Mouse (Mus musculus): Measurements from ENCODE around the gene Tusc2. TPM values are rescaled to one million over a fixed set of nuclear protein-coding genes. Genes with fewer than 3 reads are reported as not detected.
A peak's percentile ranks its signal among the peaks of the same experiment; 100 is the strongest.

Tusc2 gene
- 90.1 and 95.0 TPM in 2 replicates for polyA plus RNA-seq (2016; fragmentation: Nextera tagmentation; extraction: Ambion mirVana)

DNA sequence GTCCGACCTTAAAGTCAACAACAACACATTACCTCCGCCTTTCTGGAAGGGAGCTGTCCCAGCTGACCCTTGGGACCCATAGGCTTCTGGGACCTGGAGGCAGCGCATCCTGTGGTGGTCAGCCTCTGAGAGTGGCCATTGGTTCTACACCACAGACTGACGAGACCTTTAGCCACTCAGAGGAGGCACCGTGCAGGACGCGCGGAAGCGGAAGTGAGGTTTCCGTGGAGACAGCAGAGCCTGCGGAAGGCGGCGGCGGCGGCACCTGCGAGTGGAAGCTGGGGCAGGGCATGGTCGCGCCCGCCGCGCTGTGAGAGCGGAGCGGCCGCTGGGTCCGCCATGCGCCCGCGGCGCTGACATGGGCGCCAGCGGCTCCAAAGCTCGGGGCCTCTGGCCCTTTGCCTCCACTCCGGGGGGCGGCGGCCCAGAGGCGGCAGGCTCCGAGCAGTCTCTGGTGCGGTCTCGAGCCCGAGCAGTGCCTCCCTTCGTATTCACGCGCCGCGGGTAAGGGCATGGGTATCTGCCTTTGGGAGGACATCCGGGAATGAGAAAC, at the start of gene Tusc2:
TSS of gene Tusc2 (plus strand) at position 227 of the 553 bp plus-strand sequence.
- peak within 1 kb of the TSS; percentile 81 for H3K4me2 ChIP-seq (replicated peaks)
- under 1% methylated on average over 39 of the region's 46 CpGs for WGBS
- peaks cover 29% of the 10 kb centered on the region for H3K4me1 ChIP-seq
- peak within 1 kb of the TSS; percentile 88 for H3K4me3 ChIP-seq
- no peaks in the 10 kb centered on the region for H3K9me3 ChIP-seq
- H3K27me3 ChIP-seq: no peaks in the 10 kb centered on the region
- peaks cover 58% of the 10 kb centered on the region for H3K36me3 ChIP-seq
- H3K9ac ChIP-seq (replicated peaks): peak within 1 kb of the TSS; percentile 88
- H3K27ac ChIP-seq (replicated peaks): peak within 1 kb of the TSS; percentile 63
- ATAC-seq (ENCODE audit: low FRiP score, low read depth): peak; percentile 96

DNA sequence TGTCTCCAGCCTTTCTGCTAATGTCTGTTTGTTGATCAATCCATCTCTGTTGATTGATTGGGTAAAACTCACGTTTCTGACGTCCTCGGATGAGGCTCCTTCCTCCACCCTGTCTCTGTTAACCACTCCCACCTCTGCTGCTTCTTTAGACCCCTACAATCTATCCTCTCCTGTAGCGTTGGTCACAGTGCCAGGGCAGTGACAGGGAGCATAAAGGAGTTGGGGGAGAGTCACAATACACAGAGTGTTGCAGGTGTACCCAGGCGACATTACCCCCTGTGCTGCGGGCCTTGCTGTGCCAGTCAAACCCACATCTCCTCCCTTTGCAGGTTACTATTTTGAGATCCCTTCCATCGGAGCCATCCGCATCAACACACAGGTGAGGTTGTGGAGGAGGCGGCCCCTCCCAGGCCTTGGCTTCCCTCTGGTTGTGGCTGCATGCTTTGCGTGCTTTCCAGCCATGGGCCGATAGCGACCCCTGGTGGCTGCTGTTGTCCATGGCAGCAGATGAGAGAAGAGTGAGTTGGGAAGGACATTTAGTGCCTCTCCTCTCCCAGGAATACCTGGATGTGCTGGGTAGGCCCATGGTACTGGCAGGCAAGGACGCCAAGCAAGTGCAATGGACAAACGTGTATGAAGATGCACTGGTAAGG, 48.6 kb upstream of the Tusc2 start:
- H3K27ac ChIP-seq (replicated peaks): peak overlapping the region; percentile 11; the same call in 1 of the 2 replicates

DNA sequence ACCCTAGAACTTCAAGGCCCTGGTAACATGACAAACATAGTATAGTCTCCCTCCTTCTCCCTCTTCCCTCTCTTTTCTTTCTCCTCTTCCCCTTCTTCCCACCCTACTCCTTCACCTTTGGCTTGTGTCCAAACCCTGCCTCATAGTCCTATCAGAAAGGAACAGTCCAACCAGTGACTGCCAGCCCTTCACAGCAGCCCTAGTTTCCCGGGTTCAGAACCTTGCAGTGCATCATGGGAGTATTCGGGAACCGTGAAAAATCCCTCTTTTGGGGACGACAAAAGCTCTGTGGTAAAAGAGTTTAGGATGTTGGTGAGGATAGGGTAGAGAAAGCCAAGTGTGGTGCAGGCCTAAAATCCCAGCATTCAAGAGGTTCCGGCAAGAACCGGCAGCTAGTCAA, 42.7 kb upstream of the Tusc2 start:
- no peaks in the 10 kb centered on the region for H3K9me3 ChIP-seq
- WGBS: 39% methylated on average over 6 of the region's 6 CpGs
- peaks cover 24% of the 10 kb centered on the region for H3K4me1 ChIP-seq
- ATAC-seq (ENCODE audit: low FRiP score, low read depth): no peak; the same call in 1 of the 2 replicates
- H3K27ac ChIP-seq (replicated peaks): 0 out of 2 replicates have a peak overlapping the region, but pooled peaks have one; percentile 49
- no peak overlapping the region for H3K4me2 ChIP-seq (replicated peaks)
- H3K4me3 ChIP-seq: no peak overlapping the region
- peaks cover 36% of the 10 kb centered on the region for H3K27me3 ChIP-seq
- H3K9ac ChIP-seq (replicated peaks): no peak overlapping the region
- H3K36me3 ChIP-seq: no peaks in the 10 kb centered on the region

More for the DNA sequence above, 48.6 kb upstream of the Tusc2 start:
- 27% methylated on average over 14 of the region's 14 CpGs for WGBS
- Histone ChIP-seq H3K9me3 (no peaks in the 10 kb centered on the region), H3K9ac (replicated peaks) (no peak overlapping the region; the same call in 1 of the 2 replicates), H3K4me1 (peaks cover 25% of the 10 kb centered on the region), H3K27me3 (peaks cover 5% of the 10 kb centered on the region; the same call in 1 of the 2 replicates), H3K4me3 (no peak overlapping the region), H3K36me3 (no peaks in the 10 kb centered on the region), H3K4me2 (replicated peaks) (no peak overlapping the region)
- ATAC-seq (ENCODE audit: low FRiP score, low read depth): 0 out of 2 replicates have a peak, but pooled peaks have one; percentile 34

DNA sequence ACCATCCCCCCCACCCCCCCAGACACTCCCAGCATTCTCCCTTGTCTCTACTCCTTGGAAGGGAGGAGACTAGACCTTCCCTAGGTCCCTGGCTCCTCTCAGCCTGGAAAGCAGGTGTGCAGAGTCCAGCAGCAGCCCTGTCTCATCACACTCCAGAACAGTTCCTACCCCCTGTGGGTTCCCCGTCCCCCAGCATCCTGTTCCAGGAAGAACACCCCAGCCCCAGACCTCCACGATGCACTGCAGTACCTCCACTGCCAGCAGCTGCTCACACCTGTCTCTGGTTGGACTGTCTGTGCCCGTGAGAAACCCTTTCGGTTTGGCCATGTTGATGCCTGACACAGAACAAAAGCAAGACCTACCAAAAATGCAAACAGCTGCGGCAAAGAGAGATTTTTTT, 41.9 kb upstream of the Tusc2 start:
- no peak for ATAC-seq (ENCODE audit: low FRiP score, low read depth)
- Histone ChIP-seq H3K27me3 (peaks cover 45% of the 10 kb centered on the region), H3K4me1 (peaks cover 26% of the 10 kb centered on the region), H3K4me2 (replicated peaks) (no peak overlapping the region), H3K9me3 (no peaks in the 10 kb centered on the region), H3K27ac (replicated peaks) (peak overlapping the region; percentile 49; the same call in 1 of the 2 replicates), H3K36me3 (no peaks in the 10 kb centered on the region), H3K9ac (replicated peaks) (0 out of 2 replicates have a peak overlapping the region, but pooled peaks have one; percentile 3), H3K4me3 (no peak overlapping the region)
- WGBS: 70% methylated on average over 5 of the region's 5 CpGs

DNA sequence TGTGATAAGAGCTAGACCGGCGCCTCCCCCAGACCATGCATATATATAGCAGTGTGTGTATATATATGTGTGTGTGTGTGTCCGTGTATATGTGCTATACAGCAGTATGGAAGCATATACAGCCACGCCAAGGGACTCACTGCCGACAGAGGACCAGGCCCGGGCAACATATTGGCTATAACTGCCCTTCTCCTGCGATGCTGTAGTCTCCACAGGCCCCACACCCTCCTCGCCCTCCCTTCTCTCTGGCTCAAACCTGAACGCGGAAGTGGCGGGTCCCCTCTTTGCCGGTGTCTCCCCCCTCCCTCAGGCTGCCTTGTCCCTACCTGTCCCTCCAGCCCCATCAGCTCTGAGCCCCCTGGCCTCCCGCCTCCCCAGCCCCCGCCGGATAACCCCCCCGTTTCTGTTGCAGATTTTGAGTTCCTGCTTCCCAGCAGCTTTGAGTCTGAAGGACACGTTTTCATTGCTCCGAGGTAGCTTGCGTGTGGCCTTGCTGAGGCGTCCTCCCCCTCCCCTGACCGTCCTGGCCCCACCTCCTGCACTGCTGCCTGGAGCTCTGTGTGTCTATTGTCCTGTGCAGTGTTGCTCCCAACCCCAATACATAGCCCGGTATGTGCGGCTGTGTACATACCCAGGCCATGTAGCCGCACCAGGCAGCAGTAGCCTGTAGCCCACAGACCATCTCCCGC, 41.2 kb upstream of the Tusc2 start:
- Histone ChIP-seq H3K9me3 (no peaks in the 10 kb centered on the region), H3K27ac (replicated peaks) (peak overlapping the region; percentile 42; the same call in 1 of the 2 replicates), H3K9ac (replicated peaks) (peak overlapping the region; percentile 47), H3K27me3 (peaks cover 51% of the 10 kb centered on the region), H3K4me2 (replicated peaks) (peak overlapping the region; percentile 32), H3K4me1 (peaks cover 33% of the 10 kb centered on the region), H3K36me3 (no peaks in the 10 kb centered on the region), H3K4me3 (no peak overlapping the region)
- ATAC-seq (ENCODE audit: low FRiP score, low read depth): peak; percentile 39
- WGBS: 24% methylated on average over 25 of the region's 25 CpGs

DNA sequence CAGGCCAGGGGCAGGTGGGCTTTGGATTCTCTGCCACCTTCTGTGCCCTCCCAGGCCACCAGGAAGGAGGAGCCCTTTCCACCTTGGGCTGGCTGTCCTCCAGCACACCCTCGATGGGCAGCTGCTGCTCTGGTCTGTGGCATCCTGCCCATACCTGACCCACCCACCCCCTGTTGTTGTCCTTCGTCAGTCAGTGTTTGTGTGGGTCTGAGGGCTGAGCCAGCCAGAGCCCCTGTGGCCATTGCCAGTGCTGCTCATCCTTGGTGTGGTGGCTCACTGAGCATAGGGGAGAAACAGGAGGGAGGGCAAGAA, 40.7 kb upstream of the Tusc2 start:
- Histone ChIP-seq H3K27me3 (peaks cover 56% of the 10 kb centered on the region), H3K9ac (replicated peaks) (peak overlapping the region; percentile 47; the same call in 1 of the 2 replicates), H3K36me3 (no peaks in the 10 kb centered on the region), H3K4me2 (replicated peaks) (0 out of 2 replicates have a peak overlapping the region, but pooled peaks have one; percentile 32), H3K9me3 (no peaks in the 10 kb centered on the region), H3K4me1 (peaks cover 38% of the 10 kb centered on the region), H3K4me3 (no peak overlapping the region), H3K27ac (replicated peaks) (0 out of 2 replicates have a peak overlapping the region, but pooled peaks have one; percentile 42)
- 0 out of 2 replicates have a peak, but pooled peaks have one; percentile 10 for ATAC-seq (ENCODE audit: low FRiP score, low read depth)
- 49% methylated on average over 2 of the region's 2 CpGs for WGBS

- H3K4me3 ChIP-seq: peak overlapping the region; percentile 38
- H3K9me3 ChIP-seq: no peaks in the 10 kb centered on the region
- H3K9ac ChIP-seq (replicated peaks): peak overlapping the region; percentile 15; the same call in 1 of the 2 replicates
- H3K27me3 ChIP-seq: peaks cover 69% of the 10 kb centered on the region
- no peak overlapping the region for H3K27ac ChIP-seq (replicated peaks)
- 4% methylated on average over 44 of the region's 44 CpGs for WGBS
- ATAC-seq (ENCODE audit: low FRiP score, low read depth): peak; percentile 59
- peak overlapping the region; percentile 56 for H3K4me2 ChIP-seq (replicated peaks)
- H3K36me3 ChIP-seq: no peaks in the 10 kb centered on the region
- peaks cover 30% of the 10 kb centered on the region for H3K4me1 ChIP-seq
These were observed 36.6 kb upstream of the Tusc2 start for GRCm38 (mm10) chr9:107526198-107527026.

DNA sequence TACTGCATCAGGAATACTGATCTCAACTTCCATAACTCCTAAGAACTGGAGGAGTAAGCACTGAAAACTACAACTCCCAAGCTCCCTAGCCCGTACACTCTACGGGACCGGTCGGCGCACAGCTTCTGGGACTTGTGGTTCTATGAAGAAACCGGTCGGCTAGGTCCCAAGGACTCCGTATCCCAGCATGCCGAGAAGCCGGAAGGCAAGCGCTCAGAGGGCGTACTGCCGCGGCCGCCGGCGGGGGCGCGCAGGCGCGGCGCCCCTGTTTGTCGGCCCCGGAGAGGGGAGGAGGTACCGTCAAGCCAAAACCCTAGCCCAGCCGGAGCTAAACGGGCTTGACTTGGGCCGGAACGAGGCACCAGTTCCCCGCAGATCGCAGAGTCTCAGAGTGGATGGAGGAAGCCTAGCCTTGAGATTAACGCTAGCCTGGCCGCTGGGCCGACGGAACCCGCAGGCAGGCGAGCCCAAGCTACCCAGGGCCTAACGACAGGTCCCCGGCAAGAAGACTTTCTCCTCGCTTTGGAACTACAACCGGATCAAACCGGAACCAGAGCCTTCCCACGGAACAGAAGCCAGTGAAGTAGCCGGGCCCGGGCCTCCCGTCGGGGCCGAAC, 29.2 kb upstream of the Tusc2 start, which contains the start of gene Tmem115:
TSS of gene Tmem115 (plus strand) at position 155 of the 617 bp plus-strand sequence.
- H3K4me2 ChIP-seq (replicated peaks): peak within 1 kb of the TSS; percentile 100
- H3K9ac ChIP-seq (replicated peaks): peak within 1 kb of the TSS; percentile 93
- H3K4me1 ChIP-seq: peaks cover 30% of the 10 kb centered on the region
- peaks cover 5% of the 10 kb centered on the region; the same call in 1 of the 2 replicates for H3K27me3 ChIP-seq
- H3K9me3 ChIP-seq: no peaks in the 10 kb centered on the region
- WGBS: under 1% methylated on average over 46 of the region's 48 CpGs
- ATAC-seq (ENCODE audit: low FRiP score, low read depth): peak; percentile 98
- H3K36me3 ChIP-seq: peaks cover 14% of the 10 kb centered on the region
- peak within 1 kb of the TSS; percentile 60 for H3K27ac ChIP-seq (replicated peaks)
- H3K4me3 ChIP-seq: peak within 1 kb of the TSS; percentile 92

DNA sequence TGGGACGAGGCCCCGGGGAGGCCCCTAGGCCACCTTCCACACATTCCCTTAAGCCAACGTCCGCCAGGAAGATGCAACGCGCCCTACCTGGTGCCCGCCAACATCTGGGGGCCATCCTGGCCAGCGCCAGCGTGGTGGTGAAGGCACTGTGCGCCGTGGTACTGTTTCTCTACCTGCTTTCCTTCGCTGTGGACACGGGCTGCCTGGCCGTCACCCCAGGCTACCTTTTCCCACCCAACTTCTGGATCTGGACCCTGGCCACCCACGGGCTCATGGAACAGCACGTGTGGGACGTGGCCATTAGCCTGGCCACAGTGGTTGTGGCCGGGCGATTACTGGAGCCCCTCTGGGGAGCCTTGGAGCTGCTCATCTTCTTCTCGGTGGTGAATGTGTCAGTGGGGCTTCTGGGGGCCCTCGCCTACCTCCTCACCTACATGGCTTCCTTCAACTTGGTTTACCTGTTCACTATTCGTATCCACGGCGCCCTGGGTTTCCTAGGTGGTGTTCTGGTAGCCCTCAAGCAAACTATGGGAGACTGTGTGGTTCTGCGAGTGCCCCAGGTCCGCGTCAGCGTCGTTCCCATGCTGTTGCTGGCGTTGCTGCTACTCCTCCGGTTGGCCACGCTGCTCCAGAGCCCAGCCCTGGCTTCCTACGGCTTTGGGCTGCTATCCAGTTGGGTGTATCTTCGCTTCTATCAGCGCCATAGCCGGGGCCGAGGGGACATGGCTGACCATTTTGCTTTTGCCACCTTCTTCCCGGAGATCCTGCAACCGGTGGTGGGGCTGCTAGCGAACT, 28.4 kb upstream of the Tusc2 start:
- no peaks in the 10 kb centered on the region for H3K9me3 ChIP-seq
- peaks cover 21% of the 10 kb centered on the region for H3K36me3 ChIP-seq
- peak; percentile 27; the same call in 1 of the 2 replicates for ATAC-seq (ENCODE audit: low FRiP score, low read depth)
- peak overlapping the region; percentile 92 for H3K4me3 ChIP-seq
- H3K9ac ChIP-seq (replicated peaks): peak overlapping the region; percentile 93
- peak overlapping the region; percentile 100 for H3K4me2 ChIP-seq (replicated peaks)
- H3K27ac ChIP-seq (replicated peaks): peak overlapping the region; percentile 60; the same call in 1 of the 2 replicates
- peaks cover 5% of the 10 kb centered on the region; the same call in 1 of the 2 replicates for H3K27me3 ChIP-seq
- H3K4me1 ChIP-seq: peaks cover 30% of the 10 kb centered on the region
- under 1% methylated on average over 40 of the region's 40 CpGs for WGBS

- no peak overlapping the region for H3K9ac ChIP-seq (replicated peaks)
- WGBS: 92% methylated on average over 7 of the region's 7 CpGs
These were observed 24.8 kb upstream of the Tusc2 start for GRCm38 (mm10) chr9:107538231-107538630.

More at GRCm38 (mm10) chr9:107538231-107538630, 24.8 kb upstream of the Tusc2 start:
- no peak for ATAC-seq (ENCODE audit: low FRiP score, low read depth)
- H3K4me3 ChIP-seq: no peak overlapping the region
- H3K4me1 ChIP-seq: peaks cover 51% of the 10 kb centered on the region
- no peaks in the 10 kb centered on the region for H3K27me3 ChIP-seq
- H3K4me2 ChIP-seq (replicated peaks): no peak overlapping the region
- peaks cover 29% of the 10 kb centered on the region for H3K36me3 ChIP-seq
- no peak overlapping the region for H3K27ac ChIP-seq (replicated peaks)
- H3K9me3 ChIP-seq: no peaks in the 10 kb centered on the region

All from midbrain, embryonic 12.5 days (tissue).